In the genomic region with DNA sequence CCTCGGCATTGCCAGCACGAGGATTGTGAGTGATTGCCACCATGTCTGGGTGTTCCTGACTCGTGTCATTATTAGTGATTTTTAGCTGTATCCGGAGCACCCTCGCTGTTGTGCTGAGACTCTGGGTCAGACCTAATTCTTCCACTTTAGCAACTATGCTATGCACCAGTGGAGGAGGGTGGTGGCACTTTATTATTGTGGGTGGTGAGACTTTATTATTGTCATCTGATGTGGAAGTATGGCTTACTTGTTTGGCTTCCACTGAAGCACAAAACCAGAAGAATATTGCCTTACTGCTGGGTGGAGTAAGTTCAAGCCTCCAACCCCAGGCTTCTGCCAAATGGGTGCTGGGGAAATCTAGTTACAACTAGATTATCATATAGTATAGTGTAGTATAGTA, we compare ENCODE assay signal across 16 mouse cellular contexts.
"Had no signal": no experiment of that assay in that cellular context is flagged by ENCODE, and none has a peak within 500 bp of the region (broad histone marks: within the 10 kb centered on the region; RNA-seq: fewer than 3 reads in every experiment).

No protein-coding gene starts in this region.

- H3K36me3 ChIP-seq: liver, embryonic 13.5 days; liver, embryonic 15.5 days; lung, embryonic 15.5 days; midbrain, embryonic 13.5 days; midbrain, embryonic 15.5 days; neural tube, embryonic 12.5 days had no signal

- H3K4me1 ChIP-seq: liver, embryonic 13.5 days; liver, embryonic 15.5 days; lung, embryonic 15.5 days had no signal

- H3K4me3 ChIP-seq: liver, embryonic 13.5 days; liver, embryonic 15.5 days; lung, embryonic 15.5 days; megakaryocyte, embryonic 14.5 days; midbrain, embryonic 13.5 days; midbrain, embryonic 15.5 days; neural tube, embryonic 12.5 days had no signal

- DNase-seq: liver, embryonic 13.5 days; liver, postnatal 0 days; lung, adult 2 months; lung, postnatal 14 days; lung, postnatal 36 days; right cerebral cortex, postnatal 14 days; thymus, adult 18-20 months; thymus, postnatal 14 days; thymus, postnatal 36 days had no signal

- H3K27ac ChIP-seq: liver, embryonic 13.5 days; liver, embryonic 15.5 days; lung, embryonic 15.5 days; macrophage; midbrain, embryonic 13.5 days; midbrain, embryonic 15.5 days; neural tube, embryonic 12.5 days had no signal

- H3K9me3 ChIP-seq: liver, embryonic 13.5 days; liver, embryonic 15.5 days; lung, embryonic 15.5 days; midbrain, embryonic 13.5 days; midbrain, embryonic 15.5 days; neural tube, embryonic 12.5 days had no signal

- H3K27me3 ChIP-seq: liver, embryonic 13.5 days; liver, embryonic 15.5 days; lung, embryonic 15.5 days; megakaryocyte, embryonic 14.5 days; midbrain, embryonic 13.5 days; midbrain, embryonic 15.5 days; neural tube, embryonic 12.5 days had no signal
